Comparison of ENCODE assay signal across 26 mouse cellular contexts in the genomic region with DNA sequence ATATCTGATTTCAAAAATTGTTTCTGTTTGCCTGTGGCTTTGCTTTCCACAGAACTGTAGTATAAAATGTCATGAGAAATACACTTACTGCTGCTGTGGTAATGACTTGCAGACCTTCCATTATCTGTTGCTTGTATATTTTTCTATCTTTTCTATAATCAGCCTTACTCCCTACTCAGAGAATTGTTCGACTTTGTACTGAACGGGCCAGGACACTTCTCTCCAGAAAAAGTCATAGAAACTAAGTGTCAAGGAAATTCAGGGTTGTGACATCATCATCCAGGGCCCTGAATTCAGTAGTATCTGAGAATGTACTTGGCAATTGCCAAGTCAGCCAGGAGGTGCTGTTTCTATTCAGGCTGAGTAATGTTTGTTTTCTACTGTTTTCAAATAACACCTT.
"Had no signal": no experiment of that assay in that cellular context is flagged by ENCODE, and none has a peak within 500 bp of the region (broad histone marks: within the 10 kb centered on the region; RNA-seq: fewer than 3 reads in every experiment).

No protein-coding gene starts in this region.

- ATAC-seq: liver, postnatal 0 days; midbrain, embryonic 13.5 days; midbrain, embryonic 16.5 days had no signal

- H3K9me3 ChIP-seq: limb, embryonic 13.5 days; stomach, embryonic 15.5 days had no signal

- H3K36me3 ChIP-seq: limb, embryonic 10.5 days; limb, embryonic 13.5 days; midbrain, embryonic 10.5 days; midbrain, embryonic 13.5 days; neural tube, embryonic 13.5 days; stomach, embryonic 15.5 days had no signal

- H3K4me2 ChIP-seq: limb, embryonic 13.5 days; lung, embryonic 14.5 days; midbrain, embryonic 13.5 days; neural tube, embryonic 13.5 days; stomach, embryonic 15.5 days had no signal

- H3K9ac ChIP-seq: limb, embryonic 13.5 days; liver, embryonic 14.5 days; liver, postnatal 0 days; lung, embryonic 14.5 days; midbrain, embryonic 13.5 days; neural tube, embryonic 13.5 days; stomach, embryonic 15.5 days had no signal

- H3K27ac ChIP-seq: kidney, postnatal 0 days; layer of hippocampus, adult 2 months; limb, embryonic 10.5 days; limb, embryonic 13.5 days; liver, embryonic 14.5 days; midbrain, embryonic 10.5 days; midbrain, embryonic 13.5 days; neural tube, embryonic 13.5 days; stomach, embryonic 15.5 days had no signal

- H3K4me1 ChIP-seq: limb, embryonic 10.5 days; limb, embryonic 13.5 days; megakaryocyte, embryonic 14.5 days; midbrain, embryonic 10.5 days; midbrain, embryonic 13.5 days; neural tube, embryonic 13.5 days; stomach, embryonic 15.5 days had no signal

- H3K27me3 ChIP-seq: limb, embryonic 13.5 days; megakaryocyte, embryonic 14.5 days; midbrain, embryonic 13.5 days; neural tube, embryonic 13.5 days; stomach, embryonic 15.5 days had no signal

- H3K4me3 ChIP-seq: layer of hippocampus, adult 2 months; limb, embryonic 10.5 days; limb, embryonic 13.5 days; megakaryocyte, embryonic 14.5 days; midbrain, embryonic 10.5 days; midbrain, embryonic 13.5 days; myocyte; neural tube, embryonic 13.5 days; stomach, embryonic 15.5 days had no signal

- DNase-seq: kidney, adult 11 months; kidney, adult 8-10 months; kidney, postnatal 25 days; layer of hippocampus, adult 9-11 months; liver; liver, postnatal 0 days; lung, embryonic 14.5 days; lung, postnatal 10 days; lung, postnatal 36 days; retina, postnatal 1 day; right cerebral cortex, postnatal 25 days; spleen, adult 18-20 months; thymus, adult 2 months; thymus, postnatal 36 days had no signal
